Mouse (Mus musculus) fat pad, adult 2 months (tissue): ENCODE results near the gene Gucy2c.
A peak's percentile ranks its signal among the peaks of the same experiment; 100 is the strongest.
"Not testable (repeated sequence)": the region's sequence is repeated elsewhere in the genome, so short reads cannot be mapped to it uniquely, and the experiment has no call there.

Experiments
- DNase-seq: peaks from one replicate; pipeline ENCODE4 v3.0.0-alpha.2; 2011; ENCODE audit warnings: low read depth, low spot score; ENCODE audit errors: extremely low read depth

Gene Gucy2c

GRCm38 (mm10) chr6:136803739-136804633 lies 22.4 kb upstream of the Gucy2c start, which contains the start of gene Hist4h4:
Gene Hist4h4 (minus strand): TSS chr6:136804415.
- DNase-seq, result peak; percentile 66

GRCm38 (mm10) chr6:136803093-136803738 lies 21.7 kb upstream of the Gucy2c start:
- no peak for DNase-seq

- DNase-seq, result no peak
Measured at GRCm38 (mm10) chr6:136801274-136801673, 19.7 kb upstream of the Gucy2c start.

- DNase-seq, result no peak
Measured at GRCm38 (mm10) chr6:136800710-136801109, 19.1 kb upstream of the Gucy2c start.

GRCm38 (mm10) chr6:136797874-136798693 lies 16.5 kb upstream of the Gucy2c start:
- not testable (repeated sequence) for DNase-seq

GRCm38 (mm10) chr6:136795850-136796249 lies 14.3 kb upstream of the Gucy2c start:
- no peak for DNase-seq

GRCm38 (mm10) chr6:136795110-136795509 lies 13.5 kb upstream of the Gucy2c start:
- no peak for DNase-seq

GRCm38 (mm10) chr6:136793831-136794525 lies 12.4 kb upstream of the Gucy2c start:
- no peak for DNase-seq

GRCm38 (mm10) chr6:136792884-136793758 lies 11.6 kb upstream of the Gucy2c start:
- DNase-seq, result no peak

GRCm38 (mm10) chr6:136789391-136789971 lies 7.9 kb upstream of the Gucy2c start:
- DNase-seq, result no peak

GRCm38 (mm10) chr6:136782761-136783160 lies 1.2 kb upstream of the Gucy2c start:
- DNase-seq, result no peak

- no peak for DNase-seq
Measured at GRCm38 (mm10) chr6:136782146-136782545, 581 bp upstream of the Gucy2c start.

- DNase-seq, result no peak
Measured at GRCm38 (mm10) chr6:136776392-136776791, 5.2 kb downstream of the Gucy2c start.

GRCm38 (mm10) chr6:136769859-136770258 lies 11.7 kb downstream of the Gucy2c start:
- DNase-seq, result no peak

- no peak for DNase-seq
Measured at GRCm38 (mm10) chr6:136769143-136769542, 12.4 kb downstream of the Gucy2c start.

GRCm38 (mm10) chr6:136763912-136764311 lies 17.7 kb downstream of the Gucy2c start:
- no peak for DNase-seq

GRCm38 (mm10) chr6:136750567-136750966 lies 31.0 kb downstream of the Gucy2c start:
- DNase-seq, result no peak

- DNase-seq, result no peak
Measured at GRCm38 (mm10) chr6:136745586-136745985, 36.0 kb downstream of the Gucy2c start.

- DNase-seq, result no peak
Measured at GRCm38 (mm10) chr6:136743729-136744128, 37.8 kb downstream of the Gucy2c start.
